15 mouse cellular contexts compared by ENCODE assay signal in genomic region chr11:120256108-120256507, GRCm38 (mm10). TPM values are rescaled to one million over a fixed set of nuclear protein-coding genes. Genes with fewer than 3 reads are reported as not detected.
DNase-seq lines count a peak whose midpoint lies in the region; TF ChIP-seq lines count a peak whose summit lies in the region.
"Had no signal": no experiment of that assay in that cellular context is flagged by ENCODE, and none has a peak within 500 bp of the region (broad histone marks: within the 10 kb centered on the region; RNA-seq: fewer than 3 reads in every experiment).

No protein-coding gene starts in this region.

- intact Hi-C loops in gastrocnemius, postnatal 14 days (cut with DNase I; ENCODE audit: low total_unique reads), result no loop called here

- H3K4me1 ChIP-seq in embryonic fibroblast, embryonic 13.5 days (ENCODE audit: control insufficient read depth, insufficient read depth, low read length), result peaks cover 43% of the 10 kb centered on the region

- no peak for TF ChIP-seq CTCF in C2C12 (IDR thresholded peaks at IDR 0.05; ENCODE audit: control insufficient read depth, insufficient read depth, insufficient read length)
- TF ChIP-seq CTCF in embryonic fibroblast, embryonic 13.5 days (IDR thresholded peaks at IDR 0.05; ENCODE audit: borderline replicate concordance, insufficient read depth, low read length), result no peak

- H3K36me3 ChIP-seq in C2C12 (ENCODE audit: control insufficient read depth, insufficient read depth), result peaks cover 9% of the 10 kb centered on the region

- DNase-seq in gastrocnemius, postnatal 25 days, result peak; percentile 40
- no peak for DNase-seq in gastrocnemius, postnatal 14 days
- DNase-seq in kidney, postnatal 10 days, result peak; percentile 29
- DNase-seq in kidney, adult 8-10 months, result no peak
- no peak for DNase-seq in spleen, postnatal 4 days (ENCODE audit: low spot score in 2 of 2)
- DNase-seq in adrenal gland, postnatal 4 days (ENCODE audit: low spot score in 2 of 2), result no peak
- DNase-seq: adrenal gland, adult 8-10 months; kidney, postnatal 4 days; lung, adult 2 months; thymus, postnatal 4 days had no signal

- TF ChIP-seq POLR2A in embryonic fibroblast, embryonic 13.5 days (IDR thresholded peaks at IDR 0.05; ENCODE audit: low read depth, low read length), result no peak

- H3K79me2 ChIP-seq in C2C12 (ENCODE audit: control insufficient read depth, insufficient read depth), result peaks cover 77% of the 10 kb centered on the region

- H3K27me3 ChIP-seq in C2C12 (ENCODE audit: control insufficient read depth, insufficient read depth, insufficient read length), result no peaks in the 10 kb centered on the region
- H3K27me3 ChIP-seq: limb, embryonic 12.5 days; Patski had no signal

- H3K79me3 ChIP-seq in C2C12 (ENCODE audit: low read depth), result peaks cover 26% of the 10 kb centered on the region

- peak overlapping the region; percentile 5 for H3ac ChIP-seq in C2C12 (ENCODE audit: control insufficient read depth, insufficient read length, low read depth)

- peak overlapping the region; percentile 79 for H3K27ac ChIP-seq in embryonic fibroblast, embryonic 13.5 days (ENCODE audit: insufficient read depth, low read length)
- H3K27ac ChIP-seq: limb, embryonic 12.5 days had no signal

- H3K4me3 ChIP-seq in C2C12 (ENCODE audit: insufficient read depth, poor library complexity, severe bottlenecking), result no peak overlapping the region
- no peak overlapping the region for H3K4me3 ChIP-seq in embryonic fibroblast, embryonic 13.5 days (ENCODE audit: insufficient read depth, low read length)
- H3K4me3 ChIP-seq: erythroblast, embryonic 14.5 days; limb, embryonic 12.5 days had no signal

TF ChIP-seq in C2C12, 6 proteins besides CTCF, POLR2A, EP300 and RAD21:
- TF ChIP-seq MYOD1 (IDR thresholded peaks at IDR 0.05; ENCODE audit: control insufficient read depth, insufficient read length, low read depth) (peak; percentile 26), MYOG (IDR thresholded peaks at IDR 0.05; ENCODE audit: control insufficient read depth, extremely low read depth, insufficient read length) (no peak), CEBPB (IDR thresholded peaks at IDR 0.05; ENCODE audit: low read depth) (no peak)
TF ChIP-seq in C2C12: peak in this region for 1.

RNA-seq across cellular contexts. Expression of gene Bahcc1, which starts 23.4 kb away (rescaled TPM):
- 1 to 10 TPM; 3.2 to 4.7 TPM for total RNA-seq in gastrocnemius, postnatal 25 days (2021)
- total RNA-seq in gastrocnemius, postnatal 14 days (2021), result 1 to 10 TPM; 3.4 to 8.1 TPM
- polyA plus RNA-seq in C2C12 (2012; fragmentation: generic; extraction: Trizol), result 10.8 TPM
- polyA plus RNA-seq in embryonic fibroblast, embryonic 13.5 days (2011; ENCODE audit: insufficient read length, low read depth, missing spikeins), result 17.9 and 18.6 TPM in 2 replicates
- 10 to 100 TPM; 25.3 to 26.7 TPM for total RNA-seq in adrenal gland, postnatal 4 days (2021)

Comparison
In these comparisons a context has a peak if more than half of its experiments do, and no peak if none do; other contexts are left out.
1. DNase-seq: peak in gastrocnemius, postnatal 25 days (single experiment) and kidney, postnatal 10 days (single experiment); none in gastrocnemius, postnatal 14 days (single experiment), kidney, adult 8-10 months (0 of 2), spleen, postnatal 4 days (0 of 2) and adrenal gland, postnatal 4 days (0 of 2).